Mouse (Mus musculus) spleen, adult 2 months (tissue): ENCODE results near the gene Clec14a.
"Not testable (repeated sequence)": the region's sequence is repeated elsewhere in the genome, so short reads cannot be mapped to it uniquely, and the experiment has no call there.

ENCODE experiments used
- CTCF ChIP-seq: fragments of 200-500 bp; IDR thresholded peaks from 2 replicates; pipeline ENCODE4 v1.5.1; 2011; ENCODE audit warnings: mild to moderate bottlenecking, inconsistent platforms; ENCODE audit not compliant: insufficient read depth, insufficient read length, insufficient replicate concordance; ENCODE audit errors: extremely low read depth
- POLR2A ChIP-seq: fragments of 200-500 bp; IDR thresholded peaks from 2 replicates; pipeline ENCODE4 v1.6.1; 2011; ENCODE audit warnings: low read depth, low read length, inconsistent platforms

DNA sequence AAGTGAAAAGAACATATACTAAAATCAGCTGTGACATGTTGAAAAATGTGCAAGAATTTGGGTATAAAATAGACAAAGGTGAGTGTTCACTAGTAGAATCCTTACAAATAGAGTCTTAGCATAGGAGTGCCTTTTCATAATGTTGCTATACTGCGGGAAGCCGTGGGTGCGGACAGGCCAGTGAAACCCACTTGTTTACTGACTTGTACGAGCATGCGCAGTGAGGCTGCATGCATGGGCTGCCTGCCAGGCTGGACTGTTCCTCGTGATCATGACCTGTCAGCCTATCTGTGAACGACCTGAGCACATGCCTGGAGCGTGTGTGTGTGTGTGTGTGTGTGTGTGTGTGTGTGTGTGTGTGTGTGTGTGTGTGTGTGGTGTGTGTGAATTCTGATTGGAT is 37.3 kb upstream of the Clec14a start:
- not testable (repeated sequence) for TF ChIP-seq POLR2A, CTCF
